Mouse (Mus musculus): ENCODE results near the gene Cd38. TPM values are rescaled to one million over a fixed set of nuclear protein-coding genes. Genes with fewer than 3 reads are reported as not detected.

The Cd38 gene
- polyA plus RNA-seq, 1 experiment from 2014 or later: 3.5 TPM

DNA sequence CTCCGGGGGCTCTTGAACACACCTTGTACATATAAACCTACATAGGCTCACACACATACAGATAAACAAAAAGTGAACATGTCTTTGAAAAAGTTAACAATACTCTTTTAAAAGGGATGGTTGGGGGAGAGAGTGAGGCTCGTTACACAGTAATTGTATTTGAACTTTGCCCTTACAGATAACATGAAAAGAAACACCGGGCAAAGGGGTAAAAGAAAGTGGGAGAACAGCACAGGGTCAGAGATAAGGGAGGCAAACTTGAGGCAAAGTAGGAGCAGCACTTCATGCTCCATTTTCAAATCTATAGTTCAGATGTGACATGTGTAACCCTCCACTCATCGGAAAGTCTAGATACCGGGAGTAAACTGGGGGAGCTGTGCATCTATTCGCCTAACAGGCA, 4.7 kb upstream of the Cd38 start:
- no peak overlapping the region for H3K4me3 ChIP-seq (replicated peaks)
- no peaks in the 10 kb centered on the region for H3K9me3 ChIP-seq
- ATAC-seq (ENCODE audit: low FRiP score): no peak
- no peak overlapping the region for H3K27ac ChIP-seq
- 76% methylated on average over 6 of the region's 6 CpGs for WGBS
- H3K4me1 ChIP-seq: 0 out of 2 replicates have a peak, but pooled peaks cover under 1% of the 10 kb centered on the region
- no peaks in the 10 kb centered on the region for H3K27me3 ChIP-seq
- H3K36me3 ChIP-seq (replicated peaks): no peaks in the 10 kb centered on the region
- H3K9ac ChIP-seq: no peak overlapping the region
- no peak overlapping the region for H3K4me2 ChIP-seq

DNA sequence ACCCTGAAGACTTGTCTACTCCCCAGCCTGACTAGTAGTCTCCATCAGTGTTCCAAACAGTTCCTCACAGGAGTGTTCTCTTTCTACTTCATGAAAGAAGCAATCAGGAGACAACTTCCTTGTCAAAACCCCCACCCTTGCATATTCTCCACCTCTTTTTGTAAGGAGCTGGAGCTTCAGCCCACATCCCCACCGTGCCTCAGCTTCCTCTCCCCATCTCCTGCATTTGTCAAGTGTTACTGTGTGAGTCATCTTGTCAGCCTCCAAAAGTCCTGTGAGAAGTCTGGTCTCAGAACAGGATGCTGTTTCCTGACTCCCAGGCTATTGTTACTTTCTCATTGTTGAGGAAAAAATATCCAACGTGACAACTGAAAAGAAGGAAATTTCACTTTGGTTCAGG, 3.0 kb upstream of the Cd38 start:
- WGBS: 88% methylated on average over 2 of the region's 2 CpGs
- H3K4me2 ChIP-seq: no peak overlapping the region
- no peak overlapping the region for H3K27ac ChIP-seq
- no peaks in the 10 kb centered on the region for H3K9me3 ChIP-seq
- no peak for ATAC-seq (ENCODE audit: low FRiP score)
- no peak overlapping the region for H3K9ac ChIP-seq
- no peaks in the 10 kb centered on the region; the same call in 1 of the 2 replicates for H3K27me3 ChIP-seq
- no peaks in the 10 kb centered on the region for H3K36me3 ChIP-seq (replicated peaks)
- peaks cover 9% of the 10 kb centered on the region for H3K4me1 ChIP-seq
- no peak overlapping the region for H3K4me3 ChIP-seq (replicated peaks)

DNA sequence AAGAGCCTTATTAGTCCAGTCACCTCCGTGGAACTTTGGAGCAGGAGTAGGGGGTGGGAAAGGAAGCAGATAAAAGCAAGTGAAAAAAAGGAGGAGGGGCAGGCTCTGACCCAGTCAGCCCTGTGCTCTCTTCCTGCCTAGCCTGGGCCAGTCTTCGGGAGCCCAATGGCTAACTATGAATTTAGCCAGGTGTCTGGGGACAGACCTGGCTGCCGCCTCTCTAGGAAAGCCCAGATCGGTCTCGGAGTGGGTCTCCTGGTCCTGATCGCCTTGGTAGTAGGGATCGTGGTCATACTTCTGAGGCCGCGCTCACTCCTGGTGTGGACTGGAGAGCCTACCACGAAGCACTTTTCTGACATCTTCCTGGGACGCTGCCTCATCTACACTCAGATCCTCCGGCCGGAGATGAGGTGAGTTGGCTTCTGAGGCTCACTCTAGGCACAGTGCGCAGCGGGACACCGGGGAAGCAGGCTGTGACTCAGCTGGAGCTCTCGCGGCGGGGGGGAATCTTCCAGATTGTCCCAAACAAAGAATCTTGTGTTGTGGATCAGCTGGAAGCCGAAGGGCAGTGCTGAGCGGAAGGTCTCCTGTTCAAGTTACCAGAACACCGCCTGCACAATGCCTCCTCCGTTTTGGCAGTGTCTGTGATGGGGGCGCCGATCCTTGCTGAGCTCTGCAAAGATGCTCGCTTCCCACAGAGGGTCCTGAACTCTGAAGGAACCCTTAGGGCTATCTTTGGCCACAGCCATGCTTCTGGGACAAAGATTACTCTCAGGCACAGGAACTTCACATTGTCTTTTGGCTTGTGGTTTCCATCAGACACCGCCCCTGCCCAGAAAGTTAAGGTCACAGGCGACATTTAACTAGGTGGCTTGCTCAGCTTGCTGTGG, 603 bp downstream of the Cd38 start:
- Histone ChIP-seq H3K9ac (peak overlapping the region; percentile 27; the same call in 1 of the 2 replicates), H3K4me2 (peak overlapping the region; percentile 63), H3K36me3 (replicated peaks) (no peaks in the 10 kb centered on the region), H3K9me3 (no peaks in the 10 kb centered on the region), H3K27ac (no peak overlapping the region), H3K4me3 (replicated peaks) (peak overlapping the region; percentile 32), H3K27me3 (no peaks in the 10 kb centered on the region; the same call in 1 of the 2 replicates), H3K4me1 (peaks cover 9% of the 10 kb centered on the region)
- ATAC-seq (ENCODE audit: low FRiP score): no peak
- 3% methylated on average over 28 of the region's 28 CpGs for WGBS

DNA sequence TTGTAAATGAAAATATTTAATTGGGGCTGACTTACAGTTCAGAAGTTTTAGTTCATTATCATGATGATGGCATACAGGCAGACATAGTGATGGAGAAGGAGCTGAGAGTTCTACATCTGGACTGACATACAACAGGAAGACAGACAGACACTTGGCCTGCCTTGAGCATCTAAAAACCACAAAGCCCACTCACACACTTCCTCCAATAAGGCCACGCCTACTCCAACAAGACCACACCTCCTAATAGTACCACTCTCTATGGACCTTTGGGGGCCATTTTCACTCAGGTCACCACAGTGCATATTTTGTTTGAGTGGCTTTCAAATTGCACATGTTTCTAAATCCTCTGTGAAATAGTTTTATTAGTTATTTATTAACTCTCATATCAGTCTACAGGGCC, 3.5 kb downstream of the Cd38 start:
- H3K9me3 ChIP-seq: no peaks in the 10 kb centered on the region
- no peak overlapping the region for H3K9ac ChIP-seq
- WGBS: 71% methylated on average over 1 of the region's 1 CpGs
- no peaks in the 10 kb centered on the region for H3K36me3 ChIP-seq (replicated peaks)
- ATAC-seq (ENCODE audit: low FRiP score): no peak
- H3K4me3 ChIP-seq (replicated peaks): no peak overlapping the region
- no peak overlapping the region for H3K4me2 ChIP-seq
- no peak overlapping the region for H3K27ac ChIP-seq
- H3K4me1 ChIP-seq: peaks cover 9% of the 10 kb centered on the region
- H3K27me3 ChIP-seq: no peaks in the 10 kb centered on the region; the same call in 1 of the 2 replicates

DNA sequence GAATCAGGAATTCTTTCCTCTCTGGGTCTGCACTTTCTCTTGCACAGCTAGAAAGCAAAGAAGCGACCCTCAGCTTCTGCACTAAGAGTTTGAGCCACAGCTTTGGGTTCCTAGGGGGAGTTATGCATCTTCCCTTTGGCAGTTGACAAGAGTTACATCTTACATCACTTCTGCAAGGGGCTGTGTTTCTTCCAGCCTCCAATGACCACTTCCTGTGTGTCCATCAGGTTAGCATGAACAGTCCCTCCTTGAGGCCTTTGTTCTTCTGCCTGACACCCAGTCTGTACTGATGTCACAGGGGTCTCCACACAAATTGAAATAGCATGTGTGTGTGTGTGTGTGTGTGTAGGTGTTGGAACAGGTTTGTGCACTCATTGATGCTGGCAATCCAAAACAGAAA, 4.3 kb downstream of the Cd38 start:
- Histone ChIP-seq H3K9ac (no peak overlapping the region), H3K4me1 (peaks cover 9% of the 10 kb centered on the region), H3K36me3 (replicated peaks) (no peaks in the 10 kb centered on the region), H3K9me3 (no peaks in the 10 kb centered on the region), H3K27ac (no peak overlapping the region), H3K4me2 (no peak overlapping the region), H3K27me3 (no peaks in the 10 kb centered on the region; the same call in 1 of the 2 replicates), H3K4me3 (replicated peaks) (no peak overlapping the region)
- WGBS: 69% methylated on average over 1 of the region's 1 CpGs
- no peak for ATAC-seq (ENCODE audit: low FRiP score)

DNA sequence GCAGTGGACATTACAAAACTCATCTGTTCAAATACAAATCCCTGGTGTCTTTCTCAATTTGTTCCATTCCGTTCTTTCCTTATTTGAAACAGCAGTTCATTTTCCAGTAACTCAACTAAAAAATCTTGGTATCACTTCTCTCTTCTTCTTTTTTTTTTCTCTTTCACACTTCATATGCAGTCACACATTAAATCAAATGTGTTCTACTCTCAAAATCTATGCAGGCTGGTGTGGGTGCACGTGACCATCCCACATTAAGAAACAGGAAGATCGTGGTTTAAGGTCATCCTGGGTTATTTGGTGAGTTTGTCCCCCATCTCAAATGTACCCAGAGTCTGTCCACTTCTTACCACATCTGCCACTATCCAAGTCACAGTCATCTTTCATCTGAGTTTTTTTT, 13.7 kb downstream of the Cd38 start:
- no peak for ATAC-seq (ENCODE audit: low FRiP score)
- WGBS: 85% methylated on average over 3 of the region's 3 CpGs
- Histone ChIP-seq H3K36me3 (replicated peaks) (no peaks in the 10 kb centered on the region), H3K4me3 (replicated peaks) (no peak overlapping the region), H3K4me2 (no peak overlapping the region), H3K9ac (no peak overlapping the region), H3K9me3 (no peaks in the 10 kb centered on the region), H3K27ac (no peak overlapping the region), H3K27me3 (no peaks in the 10 kb centered on the region), H3K4me1 (no peaks in the 10 kb centered on the region)

DNA sequence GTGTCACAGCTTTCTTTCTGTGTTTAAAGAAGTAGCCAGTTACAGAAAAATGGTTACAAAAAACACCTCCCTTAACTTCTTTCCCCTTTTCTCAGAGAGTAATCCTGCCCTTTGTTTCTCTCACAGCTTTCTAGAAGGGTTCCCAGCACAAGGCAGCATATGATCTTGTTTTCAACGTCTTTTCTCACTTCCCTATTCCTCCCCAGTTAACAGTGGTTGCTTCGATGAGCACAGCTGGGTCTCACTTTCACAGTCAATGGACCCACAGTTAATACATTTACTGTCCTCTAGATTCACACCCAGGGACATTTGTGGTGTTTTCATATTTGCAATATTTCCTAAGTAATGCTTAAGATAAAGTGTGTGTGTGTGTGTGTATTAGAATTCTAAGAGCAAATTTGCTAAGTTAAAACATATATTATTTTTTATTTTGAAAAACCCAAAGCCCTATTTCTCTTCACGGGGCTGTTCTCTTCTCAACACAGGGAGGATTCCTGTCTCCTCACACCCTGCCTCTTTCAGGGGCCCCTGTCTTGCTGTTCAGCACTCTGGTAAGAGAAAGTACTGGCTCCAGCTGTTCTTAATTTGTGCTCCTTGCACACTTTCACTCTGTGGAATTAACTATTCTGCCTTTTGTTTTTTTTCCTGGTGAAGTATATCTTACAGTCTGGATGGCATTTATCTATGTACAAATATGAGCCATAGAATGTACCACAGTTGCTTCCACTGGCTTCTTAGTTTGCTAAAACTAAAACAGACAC, 16.9 kb downstream of the Cd38 start:
- Histone ChIP-seq H3K36me3 (replicated peaks) (no peaks in the 10 kb centered on the region), H3K4me1 (no peaks in the 10 kb centered on the region), H3K27me3 (no peaks in the 10 kb centered on the region), H3K27ac (no peak overlapping the region), H3K4me2 (no peak overlapping the region), H3K4me3 (replicated peaks) (no peak overlapping the region), H3K9ac (no peak overlapping the region), H3K9me3 (no peaks in the 10 kb centered on the region)
- WGBS: 27% methylated on average over 3 of the region's 3 CpGs
- no peak for ATAC-seq (ENCODE audit: low FRiP score)

DNA sequence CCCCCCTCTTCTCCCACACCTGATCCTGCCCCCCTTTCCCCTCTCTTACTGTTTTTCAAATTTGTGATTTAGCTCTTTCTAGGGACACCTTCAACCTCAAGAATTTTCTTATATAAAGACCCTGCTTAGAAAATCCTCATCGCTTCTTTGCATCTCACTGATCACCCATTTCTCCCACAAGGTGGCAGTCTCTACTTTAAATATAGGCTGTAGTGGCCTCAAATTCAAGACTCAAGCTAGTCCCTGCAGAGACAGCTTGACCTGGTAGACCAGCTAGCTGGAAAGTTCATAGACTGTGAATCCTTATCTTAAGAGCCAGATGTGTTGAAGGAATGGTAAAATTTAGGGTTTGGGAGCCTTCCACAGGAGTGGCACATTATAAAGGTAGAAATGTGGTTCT, 24.0 kb downstream of the Cd38 start:
- no peak overlapping the region for H3K4me3 ChIP-seq (replicated peaks)
- 10% methylated on average over 1 of the region's 1 CpGs for WGBS
- no peak overlapping the region for H3K27ac ChIP-seq
- H3K4me1 ChIP-seq: no peaks in the 10 kb centered on the region
- no peak overlapping the region for H3K9ac ChIP-seq
- no peaks in the 10 kb centered on the region for H3K27me3 ChIP-seq
- ATAC-seq (ENCODE audit: low FRiP score): no peak
- no peaks in the 10 kb centered on the region for H3K36me3 ChIP-seq (replicated peaks)
- H3K9me3 ChIP-seq: no peaks in the 10 kb centered on the region
- H3K4me2 ChIP-seq: no peak overlapping the region

DNA sequence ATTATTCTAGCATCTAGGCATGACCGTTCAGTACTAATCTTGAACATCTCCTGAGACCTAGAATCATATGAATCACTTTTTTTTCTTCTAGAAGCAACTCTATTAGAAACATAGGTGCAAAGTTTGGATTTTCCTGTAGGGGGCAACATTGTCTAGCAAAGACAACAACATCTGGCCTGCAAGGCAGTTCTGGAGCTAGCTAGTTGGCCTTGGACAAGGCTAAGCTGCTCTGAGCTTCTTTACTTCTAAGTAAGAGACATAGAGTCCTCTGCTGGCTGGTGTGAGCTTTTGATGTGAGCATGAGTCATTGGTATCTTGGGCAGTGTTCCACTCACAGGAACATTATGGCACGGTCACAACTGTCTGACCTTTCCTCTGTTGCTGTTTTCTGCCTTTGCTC, 25.8 kb downstream of the Cd38 start:
- Histone ChIP-seq H3K9ac (no peak overlapping the region), H3K27ac (no peak overlapping the region), H3K36me3 (replicated peaks) (no peaks in the 10 kb centered on the region), H3K27me3 (no peaks in the 10 kb centered on the region), H3K4me1 (no peaks in the 10 kb centered on the region), H3K4me3 (replicated peaks) (no peak overlapping the region), H3K9me3 (no peaks in the 10 kb centered on the region), H3K4me2 (no peak overlapping the region)
- 73% methylated on average over 2 of the region's 2 CpGs for WGBS
- ATAC-seq (ENCODE audit: low FRiP score): no peak

DNA sequence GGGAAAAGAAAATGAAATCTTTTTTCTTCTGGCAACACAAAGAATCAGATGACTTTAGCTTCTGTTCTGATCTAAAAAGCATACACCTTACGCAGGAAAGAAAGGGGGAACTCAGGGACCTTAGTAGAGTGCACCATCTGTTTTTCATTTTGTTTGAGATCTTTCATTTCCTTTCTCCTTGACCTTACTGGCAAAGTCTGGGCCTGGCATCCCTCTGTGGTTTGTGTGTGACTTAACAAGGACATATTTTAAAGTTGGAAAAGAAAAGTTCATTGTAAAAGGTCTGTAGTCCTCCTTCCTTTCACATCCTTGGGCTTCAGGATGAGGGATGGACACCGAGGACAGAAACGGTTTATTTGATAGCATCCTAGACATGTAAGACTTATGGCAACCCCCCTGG, 27.6 kb downstream of the Cd38 start:
- Histone ChIP-seq H3K9me3 (no peaks in the 10 kb centered on the region), H3K27me3 (no peaks in the 10 kb centered on the region), H3K27ac (no peak overlapping the region), H3K4me1 (no peaks in the 10 kb centered on the region), H3K4me2 (no peak overlapping the region), H3K9ac (no peak overlapping the region), H3K4me3 (replicated peaks) (no peak overlapping the region), H3K36me3 (replicated peaks) (no peaks in the 10 kb centered on the region)
- 79% methylated on average over 3 of the region's 3 CpGs for WGBS
- ATAC-seq (ENCODE audit: low FRiP score): no peak

DNA sequence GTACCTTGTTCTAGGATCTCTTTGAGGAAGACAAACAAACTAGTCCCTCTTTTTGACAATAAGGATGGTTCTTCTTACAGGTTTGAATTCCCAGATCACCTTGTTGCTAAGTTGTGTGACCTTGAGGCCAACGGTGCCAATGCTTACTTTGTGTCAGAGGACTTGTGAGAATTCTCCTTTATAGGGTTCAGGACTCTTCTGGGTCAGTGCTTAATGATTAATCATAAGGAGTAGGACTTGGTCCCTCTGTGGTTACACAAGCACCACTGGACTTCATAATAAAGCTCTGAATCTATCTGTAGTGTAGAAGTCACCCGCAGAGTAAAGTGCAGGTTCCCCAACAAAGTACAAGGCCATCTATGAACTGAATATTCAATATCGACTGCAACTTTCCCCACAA, 36.3 kb downstream of the Cd38 start:
- H3K27me3 ChIP-seq: no peaks in the 10 kb centered on the region
- ATAC-seq (ENCODE audit: low FRiP score): no peak

DNA sequence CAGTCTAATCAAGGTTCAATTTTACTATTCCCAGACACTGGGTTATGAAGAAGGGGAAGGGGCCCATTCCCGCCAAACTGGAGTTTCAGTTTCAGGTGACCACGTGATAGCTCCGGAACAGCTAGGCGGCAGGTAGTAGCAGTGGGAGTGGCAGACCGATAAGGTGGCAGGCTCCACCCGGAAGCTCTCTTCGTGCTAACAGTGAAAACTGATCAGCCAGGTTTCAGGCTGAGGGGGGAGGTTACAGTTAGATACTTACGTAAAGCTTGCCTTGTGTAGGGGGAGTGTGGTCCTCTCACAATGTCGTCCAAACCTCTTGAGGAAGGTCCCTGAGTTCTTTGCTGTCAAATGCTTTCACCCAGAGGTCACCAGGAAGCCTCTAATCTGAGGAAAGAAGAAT, 40.9 kb downstream of the Cd38 start:
- Histone ChIP-seq H3K27me3 (no peaks in the 10 kb centered on the region), H3K27ac (no peak overlapping the region)
- WGBS: 73% methylated on average over 9 of the region's 9 CpGs

More for the DNA sequence above, 36.3 kb downstream of the Cd38 start:
- no peak overlapping the region for H3K4me2 ChIP-seq
- H3K9ac ChIP-seq: no peak overlapping the region
- WGBS: 95% methylated on average over 3 of the region's 3 CpGs
- H3K27ac ChIP-seq: no peak overlapping the region
- no peaks in the 10 kb centered on the region for H3K9me3 ChIP-seq
- no peaks in the 10 kb centered on the region for H3K4me1 ChIP-seq
- H3K4me3 ChIP-seq (replicated peaks): no peak overlapping the region
- no peaks in the 10 kb centered on the region for H3K36me3 ChIP-seq (replicated peaks)

More for the DNA sequence above, 40.9 kb downstream of the Cd38 start:
- Histone ChIP-seq H3K4me2 (no peak overlapping the region), H3K9me3 (no peaks in the 10 kb centered on the region), H3K4me3 (replicated peaks) (no peak overlapping the region), H3K9ac (no peak overlapping the region), H3K4me1 (no peaks in the 10 kb centered on the region), H3K36me3 (replicated peaks) (no peaks in the 10 kb centered on the region)
- no peak for ATAC-seq (ENCODE audit: low FRiP score)

Measured in forebrain, embryonic 12.5 days (tissue).